Mouse (Mus musculus) thymus, postnatal 0 days (tissue): ENCODE measurements around the gene Rxrg. TPM values are rescaled to one million over a fixed set of nuclear protein-coding genes. Genes with fewer than 3 reads are reported as not detected.

ENCODE experiments used
- DNase-seq: peaks from one replicate; pipeline ENCODE4 v3.0.0-alpha.2; 2015; ENCODE audit warnings: low spot score
- polyA plus RNA-seq: library from polyadenylated mRNA; unstranded; fragments of >200 nt; fragmentation: Nextera tagmentation; extraction: Ambion mirVana; gene quantifications from 2 replicates; pipeline ENCODE4 v1.2.1, GENCODE M21; 2015

The Rxrg gene
- polyA plus RNA-seq, 1 experiment from 2014 or later, result 0.99 TPM

DNA sequence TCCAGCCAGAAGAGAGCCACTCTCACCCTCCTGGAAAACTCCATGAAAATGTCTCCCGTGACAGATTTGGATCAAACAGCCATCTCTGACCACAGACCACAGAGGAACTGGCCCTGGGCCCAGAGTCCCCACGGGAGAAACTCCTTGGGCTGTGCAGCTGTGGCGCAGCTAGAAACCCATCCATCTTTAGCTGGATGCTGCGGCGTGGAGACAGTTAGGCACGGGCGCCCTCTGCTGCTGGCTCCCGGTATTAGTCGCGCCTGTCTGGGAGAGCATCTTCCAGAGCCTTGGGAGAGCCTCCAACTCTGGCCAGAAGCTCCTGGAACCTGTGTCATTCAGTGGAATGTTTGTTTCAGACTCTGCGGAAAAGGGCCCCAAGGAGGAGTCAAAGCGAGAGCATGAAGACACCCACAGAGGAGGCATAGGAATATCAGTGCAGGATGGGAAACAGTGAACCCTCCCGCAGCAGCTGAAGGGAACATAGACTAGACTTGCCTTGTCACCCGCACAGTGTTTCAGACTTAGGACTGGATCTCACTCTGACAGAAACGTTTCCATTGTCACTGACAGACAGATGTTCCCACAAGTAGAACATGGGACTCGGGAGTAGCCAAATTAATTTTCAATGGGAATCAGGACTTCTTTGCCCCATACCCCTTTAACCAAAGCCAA lies 46.8 kb downstream of the Rxrg start:
- DNase-seq, result peak; percentile 24

GRCm38 (mm10) chr1:167648670-167649069 lies 50.5 kb downstream of the Rxrg start:
- DNase-seq, result no peak

DNA sequence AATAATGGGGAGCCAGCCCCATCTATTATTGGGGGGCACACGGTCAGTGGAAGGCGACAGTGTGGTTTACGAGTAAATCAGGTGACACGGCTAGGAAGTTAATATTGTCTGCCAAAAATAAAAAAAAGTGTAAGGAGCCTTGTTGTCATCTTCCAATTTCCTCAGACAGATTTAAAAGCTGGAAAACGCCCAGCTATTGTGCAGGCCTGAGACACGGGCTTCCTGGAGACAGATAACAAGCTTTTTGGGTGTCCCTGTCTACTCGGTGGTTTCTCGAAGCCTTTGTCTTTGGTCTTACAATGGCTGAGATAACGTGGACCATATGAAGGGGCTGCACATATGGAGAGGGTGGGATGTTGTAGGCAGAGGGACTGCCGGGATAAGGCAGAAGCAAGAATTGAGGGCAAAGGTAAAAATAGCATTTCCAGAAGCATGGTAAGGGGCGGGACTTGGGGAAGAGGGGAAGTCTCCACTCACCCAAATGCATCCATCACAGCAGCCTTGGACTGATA lies 51.0 kb downstream of the Rxrg start:
- DNase-seq, result no peak

DNA sequence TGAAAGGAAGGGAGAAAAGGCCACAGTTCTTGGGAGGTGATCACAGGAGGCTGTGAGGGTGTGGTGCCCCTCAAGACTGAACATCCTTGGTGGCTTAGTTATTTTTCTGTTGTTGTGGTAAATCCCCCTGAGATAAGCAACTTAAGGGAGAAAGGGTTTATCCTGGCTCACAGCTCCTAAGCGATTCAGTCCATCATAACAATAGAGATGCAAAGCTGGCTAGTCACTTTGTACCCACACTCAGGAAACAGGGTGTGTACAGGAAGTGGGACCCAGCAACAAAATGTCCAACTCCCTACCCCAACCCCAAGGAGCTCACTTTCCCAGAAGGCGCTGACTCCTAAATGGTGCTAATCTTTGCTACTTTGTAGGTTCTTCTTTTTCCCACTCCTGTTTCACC lies 54.2 kb downstream of the Rxrg start:
- no peak for DNase-seq

GRCm38 (mm10) chr1:167659065-167659464 lies 60.9 kb downstream of the Rxrg start:
- no peak for DNase-seq

DNA sequence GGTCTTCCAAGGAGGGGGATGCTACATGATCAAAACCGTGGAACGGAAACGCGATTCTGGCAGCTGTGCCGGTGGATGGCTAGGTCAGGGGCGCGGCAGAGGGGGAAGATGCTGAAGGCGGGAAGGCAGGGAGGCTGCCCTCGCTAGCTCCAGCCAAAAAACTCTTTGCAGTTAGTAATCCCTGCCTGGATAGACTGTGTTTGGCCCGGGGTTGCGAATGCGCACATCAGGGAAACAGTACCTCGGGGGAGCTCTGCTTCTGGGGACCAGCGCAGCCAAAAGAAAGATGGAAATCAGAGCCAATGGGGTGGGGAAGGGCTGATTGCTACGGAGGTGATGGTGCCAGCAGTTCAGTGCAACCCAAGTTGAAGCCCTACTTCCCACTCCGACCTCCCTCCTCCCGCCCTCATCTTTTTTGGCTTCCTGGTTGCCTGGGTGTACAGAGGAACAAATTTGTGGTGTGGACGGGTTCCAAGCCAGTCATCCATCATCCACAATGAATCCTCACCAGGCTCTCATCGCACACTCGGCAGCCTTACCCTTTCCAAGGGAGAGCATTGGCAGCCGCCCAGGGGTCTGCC lies 62.4 kb downstream of the Rxrg start:
- no peak for DNase-seq

DNA sequence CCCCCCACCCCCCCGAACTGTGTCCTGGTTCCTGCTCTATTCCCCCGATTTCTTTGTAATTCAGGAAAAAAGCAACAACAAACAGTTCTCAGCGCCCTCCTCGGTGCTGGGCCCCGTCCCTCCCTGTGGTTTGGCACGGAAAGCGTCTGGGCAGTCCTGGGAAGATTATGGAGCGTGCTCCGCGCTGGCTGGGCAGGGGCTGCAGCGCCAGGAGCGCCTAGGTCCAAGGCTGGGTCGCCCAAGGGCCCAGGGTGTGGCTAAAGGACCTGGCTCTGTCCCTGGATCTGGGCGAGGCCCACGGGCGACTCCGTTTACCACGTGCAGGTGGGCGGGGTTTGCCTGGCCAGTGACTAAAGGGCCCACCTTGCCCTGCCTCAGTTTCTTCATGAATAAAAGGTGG lies 62.9 kb downstream of the Rxrg start:
- no peak for DNase-seq

GRCm38 (mm10) chr1:167663136-167663535 lies 65.0 kb downstream of the Rxrg start:
- no peak for DNase-seq

- DNase-seq, result peak; percentile 34
Observed at GRCm38 (mm10) chr1:167669796-167670195, 71.6 kb downstream of the Rxrg start.

DNA sequence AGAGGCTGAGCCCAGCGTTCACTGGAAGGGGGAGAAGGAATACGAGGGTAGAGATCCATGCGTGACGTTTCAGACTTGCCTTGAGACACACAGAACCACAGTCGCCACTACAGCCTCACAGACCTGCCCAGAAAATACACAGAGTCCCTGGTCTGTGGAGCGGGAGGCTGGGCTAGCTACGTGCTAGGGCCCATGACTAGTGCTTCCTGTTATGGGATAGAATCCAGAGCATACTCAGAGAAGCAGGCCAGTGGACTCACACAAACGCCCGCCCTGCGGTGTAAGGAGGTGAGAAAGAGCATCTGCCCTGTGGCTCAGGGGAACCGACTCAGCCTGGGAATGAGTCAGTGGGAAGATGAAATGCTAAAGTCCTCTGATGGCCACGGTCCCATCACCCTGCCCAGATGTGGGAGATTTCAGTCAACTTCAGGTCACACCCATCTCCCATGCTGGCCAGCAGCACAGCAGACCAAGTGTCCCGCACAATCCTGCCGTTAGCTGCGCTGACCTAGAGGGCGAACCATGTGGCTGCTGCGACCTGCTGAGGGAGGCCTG lies 74.3 kb downstream of the Rxrg start:
- no peak for DNase-seq

DNA sequence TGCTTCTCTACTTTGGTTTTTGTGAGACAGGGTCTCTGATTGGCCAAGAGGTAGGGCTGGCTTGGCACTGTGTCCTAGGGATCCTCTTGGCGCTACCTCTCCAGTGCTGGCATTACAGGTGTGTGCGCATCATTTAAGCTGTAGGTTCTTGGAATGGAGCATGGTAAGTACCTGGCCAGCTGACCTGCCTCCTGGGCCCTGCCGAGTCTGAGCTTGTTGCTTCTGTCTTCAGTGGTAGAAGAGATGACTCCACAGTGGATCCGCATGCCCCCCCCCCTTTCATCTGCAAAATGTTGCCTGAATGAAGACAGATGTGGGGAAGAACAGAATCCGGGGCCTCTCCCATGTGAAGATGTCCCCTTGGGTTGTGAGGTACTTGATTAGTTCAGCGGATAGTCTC lies 80.9 kb downstream of the Rxrg start:
- no peak for DNase-seq

DNA sequence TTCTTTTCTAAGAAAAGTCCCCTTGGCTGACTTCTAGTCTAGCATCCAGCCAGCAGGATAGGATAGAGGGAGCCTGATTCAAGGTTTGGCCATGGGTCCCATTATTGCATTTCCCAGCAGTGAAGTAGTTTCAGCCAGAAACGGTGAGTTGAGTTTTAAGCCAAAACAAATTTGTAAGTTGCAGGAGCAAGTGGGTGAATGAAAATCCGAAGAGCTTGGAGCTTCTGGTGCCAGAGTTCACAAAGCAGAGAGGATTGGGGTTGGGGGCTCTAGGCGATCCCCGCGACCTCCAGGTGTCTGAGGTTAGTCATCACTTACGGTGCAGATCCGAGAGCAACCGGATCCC lies 89.8 kb downstream of the Rxrg start:
- DNase-seq, result no peak

DNA sequence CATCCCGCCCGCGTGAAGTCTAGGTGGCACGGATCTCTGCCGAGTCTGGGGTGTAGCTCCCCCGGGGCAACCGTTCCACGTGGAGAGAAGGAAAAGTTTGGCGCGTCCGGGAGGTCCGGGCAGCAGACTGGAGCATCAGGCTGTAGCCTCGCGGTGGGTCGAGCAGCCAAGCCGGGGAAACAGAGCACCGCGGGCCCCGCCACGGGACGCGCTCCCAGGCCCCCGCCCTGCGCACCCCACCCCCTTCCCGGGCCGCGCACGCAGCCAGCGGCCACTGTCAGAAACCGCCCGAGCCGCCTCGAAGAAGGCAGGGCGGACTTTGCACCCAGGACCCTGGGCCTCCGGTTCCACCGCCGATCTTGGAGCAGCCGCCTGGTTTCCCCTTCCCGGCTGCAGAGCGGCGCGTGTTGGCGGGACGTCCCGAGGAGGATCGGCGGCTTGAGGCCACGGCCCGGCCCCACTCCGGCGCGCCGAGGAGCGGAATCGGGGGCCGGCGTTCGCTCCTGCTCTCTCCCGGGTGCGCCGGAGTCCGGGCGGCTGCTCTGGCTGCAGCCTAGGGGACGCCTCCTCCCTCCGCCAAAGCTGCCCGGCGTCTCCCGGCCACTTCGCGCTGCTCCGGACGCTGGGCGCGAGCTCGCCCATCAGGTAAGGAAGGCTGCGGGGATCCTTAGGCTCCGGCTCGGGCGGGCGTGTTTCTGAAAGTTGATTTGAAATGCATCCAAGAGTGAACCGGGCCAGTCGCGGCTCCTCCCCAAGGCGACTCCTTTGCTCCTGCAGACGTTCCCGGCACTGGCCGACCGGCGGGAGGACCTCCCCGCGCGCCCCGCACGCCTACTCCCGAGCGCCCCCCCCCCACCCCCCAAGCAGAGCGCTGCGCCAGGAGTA lies 90.4 kb downstream of the Rxrg start:
- no peak for DNase-seq

GRCm38 (mm10) chr1:167689232-167689261 lies 90.9 kb downstream of the Rxrg start, which contains the start of gene Lmx1a:
Lmx1a (plus strand) TSS chr1:167689237.
- DNase-seq, result no peak

Other genes starting within 250 kb of the Rxrg start
- gene Aldh9a1, start 248.4 kb upstream of the Rxrg start, polyA plus RNA-seq, result 66.9 and 68.6 TPM in 2 replicates
- gene Mgst3, start 204.5 kb upstream of the Rxrg start, polyA plus RNA-seq, result 36.5 and 40.7 TPM in 2 replicates
- gene Lrrc52, start 131.6 kb upstream of the Rxrg start, polyA plus RNA-seq, result 0.12 TPM in 1 of 2 replicates, not detected in the other
- gene Lmx1a, start 90.9 kb downstream of the Rxrg start, polyA plus RNA-seq, result 0.08 and 0.10 TPM in 2 replicates